Mouse (Mus musculus) intestine, embryonic 14.5 days (tissue): Measurements from ENCODE around the gene Prrt2. TPM values are rescaled to one million over a fixed set of nuclear protein-coding genes. Genes with fewer than 3 reads are reported as not detected.

Experiments
- ATAC-seq: fragments of 200-750 bp; cut with Nextera tagmentation; replicated peaks from 2 replicates; pipeline ENCODE4 v1.8.0; 2017; ENCODE audit warnings: low read depth, moderate number of reproducible peaks, moderate TSS enrichment, moderate library complexity; ENCODE audit not compliant: low FRiP score, low TSS enrichment
- DNase-seq: peaks from one replicate; pipeline ENCODE4 v3.0.0-alpha.2; 2018; ENCODE audit warnings: low spot score
- H3K27ac ChIP-seq: fragments of 300-500 bp; sonication (generic); 2 replicates; pipeline ENCODE4 v1.5.1; 2014; ENCODE audit warnings: low read depth, mild to moderate bottlenecking, control low read depth
- H3K27me3 ChIP-seq: fragments of 300-500 bp; sonication (generic); replicated peaks from 2 replicates; pipeline ENCODE4 v1.6.1; 2014; ENCODE audit warnings: low read length, control low read depth; ENCODE audit not compliant: control insufficient read depth, insufficient read depth
- H3K36me3 ChIP-seq: fragments of 300-500 bp; sonication (generic); 2 replicates; pipeline ENCODE4 v1.6.1; 2014; ENCODE audit warnings: low read length, control low read depth; ENCODE audit not compliant: control insufficient read depth, insufficient read depth
- H3K4me1 ChIP-seq: fragments of 300-500 bp; sonication (generic); replicated peaks from 2 replicates; pipeline ENCODE4 v1.6.1; 2014; ENCODE audit warnings: low read length, control low read depth, mixed read lengths; ENCODE audit not compliant: control insufficient read depth, insufficient read depth
- H3K4me2 ChIP-seq: fragments of 300-500 bp; sonication (generic); 2 replicates; pipeline ENCODE4 v1.6.1; 2014; ENCODE audit warnings: low read length
- H3K4me3 ChIP-seq: fragments of 300-500 bp; sonication (generic); 2 replicates; pipeline ENCODE4 v1.5.1; 2014; ENCODE audit warnings: low read depth, low read length, control low read depth, mixed read lengths
- H3K9ac ChIP-seq: fragments of 300-500 bp; sonication (generic); 2 replicates; pipeline ENCODE4 v1.6.1; 2014; ENCODE audit warnings: mild to moderate bottlenecking, low read length
- H3K9me3 ChIP-seq: fragments of 300-500 bp; sonication (generic); 2 replicates; pipeline ENCODE4 v1.6.1; 2016; ENCODE audit warnings: low read length, control low read depth; ENCODE audit not compliant: control insufficient read depth
- WGBS: fragments of 180-500 bp; shearing (Covaris S2); extraction: QIAGEN DNeasy Blood & Tissue Kit; methylation state at CpG from one replicate; pipeline ENCODE4 v1.1.7; 2014; 5-methylcytosine and 5-hydroxymethylcytosine counted together
- polyA plus RNA-seq: library from polyadenylated mRNA; unstranded; fragments of >200 nt; fragmentation: Nextera tagmentation; extraction: Ambion mirVana; gene quantifications from 2 replicates; pipeline ENCODE4 v1.2.1, GENCODE M21; 2014

Gene Prrt2
- polyA plus RNA-seq, 1 experiment from 2014 or later, result 9.2 TPM

DNA sequence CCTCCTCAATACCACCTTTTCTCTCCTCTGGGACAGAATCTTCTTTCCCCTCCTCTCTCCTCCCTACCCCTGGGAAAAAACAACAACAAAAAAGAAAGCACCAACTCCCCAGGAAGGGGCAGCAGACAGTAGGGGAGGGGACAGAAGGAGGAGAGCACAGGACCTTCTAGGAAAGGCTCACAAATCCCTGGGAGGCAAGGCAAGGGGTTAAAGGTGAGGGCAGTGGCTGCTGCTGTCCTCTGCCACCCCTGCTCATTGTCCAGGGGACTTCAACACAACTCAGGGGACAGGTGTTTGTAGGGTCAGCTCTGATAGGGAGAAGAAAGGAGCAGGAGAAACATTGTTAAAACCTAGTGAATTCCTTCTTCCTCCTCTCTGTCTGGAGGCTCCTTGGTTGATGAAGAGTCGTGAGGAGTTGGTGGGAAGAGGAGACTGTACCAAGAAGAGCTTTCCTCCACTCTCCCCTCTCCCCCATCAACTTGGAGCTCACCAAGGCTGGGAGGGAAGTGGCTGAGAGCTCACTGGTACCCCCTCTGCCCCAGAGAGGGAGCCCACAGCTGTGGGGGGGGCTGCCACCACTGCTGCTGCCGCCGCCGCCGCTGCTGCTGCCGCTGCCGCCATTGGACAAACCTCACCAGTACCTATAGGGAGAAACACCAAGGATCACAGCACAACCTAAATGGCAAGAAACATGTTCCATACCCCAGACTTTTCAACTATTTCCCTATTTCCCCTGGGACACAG lies 1.7 kb upstream of the Prrt2 start:
- ATAC-seq, result no peak
- no peaks in the 10 kb centered on the region for H3K27me3 ChIP-seq
- 0 out of 2 replicates have a peak overlapping the region, but pooled peaks have one; percentile 13 for H3K9ac ChIP-seq
- peak; percentile 50 for DNase-seq
- peak overlapping the region; percentile 91 for H3K4me3 ChIP-seq
- peaks cover 27% of the 10 kb centered on the region for H3K36me3 ChIP-seq
- 70% methylated on average over 7 of the region's 7 CpGs for whole genome bisulfite sequencing
- peak overlapping the region; percentile 99; the same call in 1 of the 2 replicates for H3K4me2 ChIP-seq
- no peak overlapping the region for H3K27ac ChIP-seq
- peaks cover 51% of the 10 kb centered on the region for H3K4me1 ChIP-seq
- H3K9me3 ChIP-seq, result no peaks in the 10 kb centered on the region

- H3K4me2 ChIP-seq, result peak overlapping the region; percentile 82
- H3K9ac ChIP-seq, result peak overlapping the region; percentile 59; the same call in 1 of the 2 replicates
- H3K27me3 ChIP-seq, result no peaks in the 10 kb centered on the region
- H3K27ac ChIP-seq, result peak overlapping the region; percentile 76
- H3K36me3 ChIP-seq, result peaks cover 27% of the 10 kb centered on the region
- peak overlapping the region; percentile 52 for H3K4me3 ChIP-seq
- peak; percentile 51 for DNase-seq
- H3K4me1 ChIP-seq, result peaks cover 52% of the 10 kb centered on the region
- 36% methylated on average over 5 of the region's 5 CpGs for WGBS
- H3K9me3 ChIP-seq, result no peaks in the 10 kb centered on the region
- ATAC-seq, result no peak
These were observed 834 bp upstream of the Prrt2 start for GRCm38 (mm10) chr7:127021563-127022527.

DNA sequence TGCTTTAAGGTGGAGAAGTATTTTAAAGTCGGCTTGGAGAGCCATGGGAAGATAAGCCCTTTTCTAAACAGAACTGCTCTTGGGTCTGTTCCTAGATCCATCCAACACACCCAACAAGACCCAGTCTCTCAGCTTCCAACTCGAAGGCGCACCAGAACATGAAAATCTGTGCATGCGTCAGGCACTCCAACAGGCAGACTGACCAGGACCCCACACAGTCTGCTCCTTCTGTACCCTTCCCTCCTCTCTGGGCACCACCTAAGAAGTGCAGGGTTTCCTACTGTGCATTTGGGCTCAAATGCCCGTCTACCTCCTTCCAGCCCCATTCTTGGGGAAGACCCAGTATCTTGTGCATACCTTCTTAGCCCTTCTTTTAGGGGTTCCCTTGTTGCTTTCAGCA lies 520 bp downstream of the Prrt2 start:
- WGBS, result 36% methylated on average over 5 of the region's 5 CpGs
- H3K36me3 ChIP-seq, result peaks cover 30% of the 10 kb centered on the region
- peak overlapping the region; percentile 52 for H3K4me3 ChIP-seq
- peaks cover 56% of the 10 kb centered on the region for H3K4me1 ChIP-seq
- DNase-seq (no peak), ATAC-seq (no peak)
- peak overlapping the region; percentile 76; the same call in 1 of the 2 replicates for H3K27ac ChIP-seq
- peak overlapping the region; percentile 82 for H3K4me2 ChIP-seq
- H3K9me3 ChIP-seq, result no peaks in the 10 kb centered on the region
- H3K9ac ChIP-seq, result peak overlapping the region; percentile 59
- H3K27me3 ChIP-seq, result no peaks in the 10 kb centered on the region

DNA sequence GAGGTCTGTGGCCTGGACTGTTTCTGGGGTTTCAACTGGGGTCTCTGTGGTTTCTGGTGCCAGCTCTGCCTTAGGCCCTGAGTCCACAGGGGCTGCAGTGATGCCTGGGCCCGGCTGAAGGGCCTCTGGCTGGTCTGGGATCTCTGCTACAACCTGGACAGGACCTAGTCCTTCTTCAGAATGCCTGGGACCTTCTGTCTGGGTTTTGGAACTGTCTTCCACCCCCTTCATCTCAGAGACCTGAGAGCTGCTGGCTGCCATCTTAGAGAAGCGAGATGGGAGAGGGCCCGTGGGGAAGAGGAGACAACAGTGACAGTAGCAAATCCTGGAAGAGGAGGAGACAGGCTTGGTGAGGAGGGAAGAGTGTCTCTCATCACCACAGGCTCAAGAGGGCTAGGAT lies 980 bp downstream of the Prrt2 start:
- Histone ChIP-seq H3K36me3 (peaks cover 34% of the 10 kb centered on the region), H3K9me3 (no peaks in the 10 kb centered on the region), H3K4me2 (peak overlapping the region; percentile 82), H3K27ac (peak overlapping the region; percentile 76; the same call in 1 of the 2 replicates), H3K27me3 (no peaks in the 10 kb centered on the region), H3K9ac (peak overlapping the region; percentile 59), H3K4me3 (peak overlapping the region; percentile 52), H3K4me1 (peaks cover 60% of the 10 kb centered on the region)
- WGBS, result 63% methylated on average over 3 of the region's 3 CpGs
- DNase-seq (peak; percentile 49), ATAC-seq (no peak)

- no peak overlapping the region for H3K27ac ChIP-seq
- no peaks in the 10 kb centered on the region for H3K27me3 ChIP-seq
- H3K9me3 ChIP-seq, result no peaks in the 10 kb centered on the region
- DNase-seq, result peak; percentile 38
- H3K4me1 ChIP-seq, result peaks cover 60% of the 10 kb centered on the region
- peaks cover 35% of the 10 kb centered on the region for H3K36me3 ChIP-seq
- WGBS, result 75% methylated on average over 14 of the region's 14 CpGs
- ATAC-seq, result no peak
- H3K4me3 ChIP-seq, result 0 out of 2 replicates have a peak overlapping the region, but pooled peaks have one; percentile 6
- peak overlapping the region; percentile 82 for H3K4me2 ChIP-seq
- peak overlapping the region; percentile 59; the same call in 1 of the 2 replicates for H3K9ac ChIP-seq
These were observed 1.6 kb downstream of the Prrt2 start for GRCm38 (mm10) chr7:127019306-127019960.

DNA sequence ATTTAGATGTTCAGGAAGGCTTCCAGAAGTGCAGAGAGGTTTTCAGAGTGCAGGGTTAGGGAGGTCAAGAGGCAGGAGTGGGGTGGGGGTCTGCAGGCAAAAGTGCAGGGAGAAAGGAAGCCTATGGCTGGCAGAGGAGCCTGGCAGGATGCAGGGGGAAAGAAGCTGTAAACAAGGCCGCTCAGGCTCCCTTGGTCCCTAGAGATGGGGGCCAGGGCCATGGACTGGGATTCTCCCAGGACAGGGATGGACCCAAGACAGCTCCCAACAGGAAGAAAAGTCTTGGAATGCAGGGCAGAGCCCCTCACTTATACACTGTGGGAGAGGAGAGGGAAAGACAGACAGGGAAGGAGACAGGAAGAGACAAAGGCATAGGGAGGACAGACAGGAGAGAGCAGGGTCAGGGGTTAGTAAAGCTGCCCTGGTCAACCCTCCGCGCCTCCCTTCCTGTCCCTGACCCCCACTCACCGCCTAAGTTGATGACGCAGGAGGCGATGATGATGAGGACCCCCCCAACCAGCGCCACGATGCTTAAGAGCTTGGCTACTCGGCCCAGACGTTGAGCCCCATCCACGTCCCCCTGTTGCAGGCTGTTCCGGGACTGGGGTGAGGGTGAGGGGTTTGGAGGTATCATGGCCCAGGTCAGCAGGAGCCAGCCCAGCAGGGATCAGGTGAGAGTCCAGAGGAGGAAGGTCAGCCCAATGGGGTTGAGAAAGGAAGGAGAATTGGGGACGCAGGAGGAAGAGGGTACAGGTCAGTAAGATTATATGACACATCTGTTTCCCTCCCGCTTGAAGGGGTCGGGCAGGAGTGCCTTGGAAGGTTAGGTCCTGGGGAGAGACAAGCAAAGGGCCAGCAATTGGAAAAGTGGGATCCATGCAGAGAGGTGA lies 2.4 kb downstream of the Prrt2 start:
- H3K9me3 ChIP-seq, result no peaks in the 10 kb centered on the region
- H3K27me3 ChIP-seq, result no peaks in the 10 kb centered on the region
- H3K4me3 ChIP-seq, result 0 out of 2 replicates have a peak overlapping the region, but pooled peaks have one; percentile 6
- H3K4me1 ChIP-seq, result peaks cover 57% of the 10 kb centered on the region
- H3K4me2 ChIP-seq, result 0 out of 2 replicates have a peak overlapping the region, but pooled peaks have one; percentile 16
- DNase-seq (peak; percentile 45), ATAC-seq (no peak)
- WGBS, result 61% methylated on average over 15 of the region's 15 CpGs
- no peak overlapping the region; the same call in 1 of the 2 replicates for H3K27ac ChIP-seq
- peaks cover 32% of the 10 kb centered on the region for H3K36me3 ChIP-seq
- no peak overlapping the region for H3K9ac ChIP-seq

DNA sequence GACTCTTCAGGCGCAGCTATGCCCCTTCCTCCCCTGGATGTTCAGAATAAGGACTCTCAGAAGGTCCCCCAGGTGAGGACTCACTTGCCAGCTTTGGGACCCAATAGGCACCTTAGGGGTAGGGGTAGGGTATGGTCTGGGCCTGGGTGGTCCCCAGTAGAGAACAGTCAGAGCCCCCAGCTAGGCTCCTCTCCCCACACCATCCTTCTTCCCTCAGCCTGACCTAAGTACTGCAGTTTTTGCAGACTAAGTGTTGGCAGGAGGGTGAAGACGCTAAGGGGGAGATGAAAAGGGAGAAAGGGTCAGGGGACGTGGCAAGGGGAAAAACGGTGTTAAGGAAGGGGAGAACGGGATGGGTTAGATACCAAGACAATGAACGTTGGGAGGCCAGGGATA lies 3.1 kb downstream of the Prrt2 start:
- WGBS, result 38% methylated on average over 6 of the region's 6 CpGs
- ATAC-seq, result no peak
- H3K4me1 ChIP-seq, result peaks cover 50% of the 10 kb centered on the region

More for the DNA sequence above, 3.1 kb downstream of the Prrt2 start:
- Histone ChIP-seq H3K9ac (no peak overlapping the region), H3K4me2 (peak overlapping the region; percentile 88), H3K4me3 (no peak overlapping the region), H3K27ac (peak overlapping the region; percentile 65), H3K36me3 (peaks cover 32% of the 10 kb centered on the region), H3K27me3 (no peaks in the 10 kb centered on the region), H3K9me3 (no peaks in the 10 kb centered on the region)
- DNase-seq, result no peak
